Mouse (Mus musculus) midbrain, postnatal 0 days (tissue): ENCODE data around the gene Eea1. TPM values are rescaled to one million over a fixed set of nuclear protein-coding genes. Genes with fewer than 3 reads are reported as not detected.

Experiments used
- ATAC-seq: fragments of 200-750 bp; cut with Nextera tagmentation; 2 replicates; pipeline ENCODE4 v1.8.0; 2017; ENCODE audit warnings: moderate number of reproducible peaks, mild to moderate bottlenecking, moderate TSS enrichment, moderate library complexity; ENCODE audit not compliant: low FRiP score
- DNase-seq: peaks from one replicate; pipeline ENCODE4 v3.0.0-alpha.2; 2015; ENCODE audit warnings: low spot score
- H3K27ac ChIP-seq: fragments of 300-500 bp; sonication (generic); 2 replicates; pipeline ENCODE4 v1.5.1; 2014; ENCODE audit warnings: low read depth, mild to moderate bottlenecking, low read length, mixed read lengths
- H3K27me3 ChIP-seq: fragments of 300-500 bp; sonication (generic); 2 replicates; pipeline ENCODE4 v1.6.1; 2014; ENCODE audit warnings: low read length, control low read depth, mixed read lengths; ENCODE audit not compliant: insufficient read depth
- H3K36me3 ChIP-seq: fragments of 300-500 bp; sonication (generic); 2 replicates; pipeline ENCODE4 v1.6.1; 2014; ENCODE audit warnings: low read length, control low read depth, mixed read lengths; ENCODE audit not compliant: insufficient read depth
- H3K4me1 ChIP-seq: fragments of 300-500 bp; sonication (generic); 2 replicates; pipeline ENCODE4 v1.6.1; 2014; ENCODE audit warnings: mild to moderate bottlenecking, control low read depth, antibody characterized with exemption, low read length, mixed read lengths; ENCODE audit not compliant: insufficient read depth
- H3K4me2 ChIP-seq: fragments of 300-500 bp; sonication (generic); 2 replicates; pipeline ENCODE4 v1.6.1; 2014; ENCODE audit warnings: low read depth, mild to moderate bottlenecking, low read length, mixed read lengths; ENCODE audit not compliant: poor library complexity, severe bottlenecking
- H3K4me3 ChIP-seq: fragments of 300-500 bp; sonication (generic); 2 replicates; pipeline ENCODE4 v1.5.1; 2014; ENCODE audit warnings: low read depth, mild to moderate bottlenecking, low read length, moderate library complexity
- H3K9ac ChIP-seq: fragments of 300-500 bp; sonication (generic); replicated peaks from 2 replicates; pipeline ENCODE4 v1.6.1; 2014; ENCODE audit warnings: mild to moderate bottlenecking, low read length, moderate library complexity, mixed read lengths; ENCODE audit not compliant: poor library complexity, severe bottlenecking
- H3K9me3 ChIP-seq: fragments of 300-500 bp; sonication (generic); 2 replicates; pipeline ENCODE4 v1.6.1; 2016; ENCODE audit warnings: low read length, control low read depth
- CTCF ChIP-seq: IDR thresholded peaks from 2 replicates; pipeline ENCODE4 v1.5.1; 2016; ENCODE audit warnings: antibody characterized with exemption, mild to moderate bottlenecking
- WGBS: fragments of 180-500 bp; shearing (Covaris S2); extraction: QIAGEN DNeasy Blood & Tissue Kit; methylation state at CpG from one replicate; pipeline ENCODE4 v1.1.7; 2014; 5-methylcytosine and 5-hydroxymethylcytosine counted together
- polyA plus RNA-seq: library from polyadenylated mRNA; unstranded; fragments of >200 nt; fragmentation: Nextera tagmentation; extraction: Ambion mirVana; gene quantifications from 2 replicates; pipeline ENCODE4 v1.2.1, GENCODE M21; 2015
- total RNA-seq: library from RNA; depleted of rRNA; stranded (reverse); fragments of >200 nt; gene quantifications from 2 replicates; pipeline ENCODE4 v1.2.3, GENCODE M21; 2014; rRNA removed

The Eea1 gene
- 17.5 and 21.3 TPM in 2 replicates for total RNA-seq
- polyA plus RNA-seq = 22.6 and 29.1 TPM in 2 replicates

- DNase-seq = peak; percentile 96
- Histone ChIP-seq H3K27ac (peak within 1 kb of the TSS; percentile 89), H3K36me3 (no peaks in the 10 kb centered on the region), H3K9me3 (no peaks in the 10 kb centered on the region), H3K4me3 (peak within 1 kb of the TSS; percentile 90), H3K4me2 (peak within 1 kb of the TSS; percentile 87), H3K9ac (peak within 1 kb of the TSS; percentile 81), H3K27me3 (no peaks in the 10 kb centered on the region), H3K4me1 (peaks cover 11% of the 10 kb centered on the region)
- TF ChIP-seq CTCF = no peak
- peak; percentile 99 for ATAC-seq
- WGBS = under 1% methylated on average over 48 of the region's 59 CpGs
These were observed at the start of gene Eea1 for GRCm38 (mm10) chr10:95940046-95940900. Gene Eea1, plus strand, starts transcription at chr10:95940650.

- Histone ChIP-seq H3K4me2 (no peak overlapping the region), H3K4me1 (no peaks in the 10 kb centered on the region), H3K27me3 (no peaks in the 10 kb centered on the region), H3K9me3 (no peaks in the 10 kb centered on the region), H3K36me3 (no peaks in the 10 kb centered on the region), H3K27ac (no peak overlapping the region), H3K9ac (no peak overlapping the region), H3K4me3 (no peak overlapping the region)
- no peak for DNase-seq
- TF ChIP-seq CTCF = no peak
- no peak for ATAC-seq
- 77% methylated on average over 7 of the region's 7 CpGs for WGBS
These were observed 49.1 kb upstream of the Eea1 start for GRCm38 (mm10) chr10:95891214-95891960.

GRCm38 (mm10) chr10:95892132-95892531 is 48.3 kb upstream of the Eea1 start:
- 78% methylated on average over 9 of the region's 9 CpGs for WGBS
- H3K4me2 ChIP-seq = no peak overlapping the region
- H3K4me3 ChIP-seq = no peak overlapping the region

GRCm38 (mm10) chr10:95893291-95893932 is 47.0 kb upstream of the Eea1 start:
- no peak overlapping the region for H3K9ac ChIP-seq
- no peaks in the 10 kb centered on the region for H3K36me3 ChIP-seq
- no peaks in the 10 kb centered on the region for H3K4me1 ChIP-seq
- no peak overlapping the region for H3K27ac ChIP-seq
- no peak overlapping the region for H3K4me2 ChIP-seq
- ATAC-seq (no peak), DNase-seq (no peak)
- H3K4me3 ChIP-seq = no peak overlapping the region
- TF ChIP-seq CTCF = peak; percentile 52
- 87% methylated on average over 14 of the region's 14 CpGs for WGBS
- no peaks in the 10 kb centered on the region for H3K27me3 ChIP-seq
- H3K9me3 ChIP-seq = no peaks in the 10 kb centered on the region

More at GRCm38 (mm10) chr10:95892132-95892531, 48.3 kb upstream of the Eea1 start:
- Histone ChIP-seq H3K9ac (no peak overlapping the region), H3K27ac (no peak overlapping the region), H3K27me3 (no peaks in the 10 kb centered on the region), H3K36me3 (no peaks in the 10 kb centered on the region), H3K4me1 (no peaks in the 10 kb centered on the region), H3K9me3 (no peaks in the 10 kb centered on the region)
- no peak for ATAC-seq
- TF ChIP-seq CTCF = no peak
- no peak for DNase-seq

GRCm38 (mm10) chr10:95894036-95894855 is 46.2 kb upstream of the Eea1 start:
- H3K27me3 ChIP-seq = no peaks in the 10 kb centered on the region
- 34% methylated on average over 17 of the region's 17 CpGs for WGBS
- H3K4me3 ChIP-seq = peak overlapping the region; percentile 26
- DNase-seq (no peak), ATAC-seq (peak; percentile 47; the same call in 1 of the 2 replicates)
- H3K4me2 ChIP-seq = peak overlapping the region; percentile 49
- peak overlapping the region; percentile 13; the same call in 1 of the 2 replicates for H3K27ac ChIP-seq
- no peak for TF ChIP-seq CTCF
- H3K9ac ChIP-seq = 0 out of 2 replicates have a peak overlapping the region, but pooled peaks have one; percentile 0
- no peaks in the 10 kb centered on the region for H3K4me1 ChIP-seq
- H3K9me3 ChIP-seq = no peaks in the 10 kb centered on the region
- H3K36me3 ChIP-seq = no peaks in the 10 kb centered on the region
